Mouse (Mus musculus): ENCODE data around the gene Sox2. TPM values are rescaled to one million over a fixed set of nuclear protein-coding genes. Genes with fewer than 3 reads are reported as not detected.
A peak's percentile ranks its signal among the peaks of the same experiment; 100 is the strongest.

Gene Sox2
- polyA plus RNA-seq, 1 experiment from 2014 or later = not detected

GRCm38 (mm10) chr3:34642498-34642941 lies 7.7 kb upstream of the Sox2 start:
- peak; percentile 46; the same call in 1 of the 2 replicates for ATAC-seq (ENCODE audit: low FRiP score, low TSS enrichment)
- Histone ChIP-seq H3K4me3 (ENCODE audit: low read length) (peak overlapping the region; percentile 28), H3K9me3 (ENCODE audit: low read length) (no peaks in the 10 kb centered on the region), H3K9ac (replicated peaks; ENCODE audit: low read length) (no peak overlapping the region), H3K4me2 (replicated peaks; ENCODE audit: low read depth, low read length) (peak overlapping the region; percentile 19), H3K27me3 (ENCODE audit: insufficient read depth, low read length) (peaks cover 97% of the 10 kb centered on the region), H3K27ac (ENCODE audit: low read length) (no peak overlapping the region), H3K36me3 (ENCODE audit: insufficient read depth, low read length) (no peaks in the 10 kb centered on the region), H3K4me1 (ENCODE audit: insufficient read depth, low read length) (no peaks in the 10 kb centered on the region)
- 0% methylated on average over 20 of the region's 20 CpGs for WGBS

GRCm38 (mm10) chr3:34643067-34643466 lies 7.1 kb upstream of the Sox2 start:
- no peak overlapping the region for H3K9ac ChIP-seq (replicated peaks; ENCODE audit: low read length)
- no peak overlapping the region for H3K4me2 ChIP-seq (replicated peaks; ENCODE audit: low read depth, low read length)
- no peaks in the 10 kb centered on the region for H3K36me3 ChIP-seq (ENCODE audit: insufficient read depth, low read length)
- H3K27me3 ChIP-seq (ENCODE audit: insufficient read depth, low read length) = peaks cover 95% of the 10 kb centered on the region
- H3K9me3 ChIP-seq (ENCODE audit: low read length) = no peaks in the 10 kb centered on the region
- WGBS = 8% methylated on average over 5 of the region's 5 CpGs
- no peaks in the 10 kb centered on the region for H3K4me1 ChIP-seq (ENCODE audit: insufficient read depth, low read length)
- no peak overlapping the region for H3K27ac ChIP-seq (ENCODE audit: low read length)
- no peak overlapping the region for H3K4me3 ChIP-seq (ENCODE audit: low read length)
- ATAC-seq (ENCODE audit: low FRiP score, low TSS enrichment) = no peak

GRCm38 (mm10) chr3:34643536-34644115 lies 6.6 kb upstream of the Sox2 start:
- WGBS = 6% methylated on average over 15 of the region's 15 CpGs
- no peak for ATAC-seq (ENCODE audit: low FRiP score, low TSS enrichment)

GRCm38 (mm10) chr3:34646169-34646568 lies 4.0 kb upstream of the Sox2 start:
- Histone ChIP-seq H3K27me3 (ENCODE audit: insufficient read depth, low read length) (peaks cover 96% of the 10 kb centered on the region), H3K9ac (replicated peaks; ENCODE audit: low read length) (no peak overlapping the region), H3K9me3 (ENCODE audit: low read length) (no peaks in the 10 kb centered on the region), H3K27ac (ENCODE audit: low read length) (no peak overlapping the region), H3K4me2 (replicated peaks; ENCODE audit: low read depth, low read length) (no peak overlapping the region), H3K4me1 (ENCODE audit: insufficient read depth, low read length) (peaks cover 24% of the 10 kb centered on the region), H3K4me3 (ENCODE audit: low read length) (no peak overlapping the region), H3K36me3 (ENCODE audit: insufficient read depth, low read length) (no peaks in the 10 kb centered on the region)
- ATAC-seq (ENCODE audit: low FRiP score, low TSS enrichment) = no peak
- 3% methylated on average over 10 of the region's 10 CpGs for WGBS

More at GRCm38 (mm10) chr3:34643536-34644115, 6.6 kb upstream of the Sox2 start:
- Histone ChIP-seq H3K4me1 (ENCODE audit: insufficient read depth, low read length) (0 out of 2 replicates have a peak, but pooled peaks cover under 1% of the 10 kb centered on the region), H3K9ac (replicated peaks; ENCODE audit: low read length) (no peak overlapping the region), H3K4me2 (replicated peaks; ENCODE audit: low read depth, low read length) (no peak overlapping the region), H3K36me3 (ENCODE audit: insufficient read depth, low read length) (no peaks in the 10 kb centered on the region), H3K4me3 (ENCODE audit: low read length) (no peak overlapping the region), H3K27ac (ENCODE audit: low read length) (no peak overlapping the region), H3K9me3 (ENCODE audit: low read length) (no peaks in the 10 kb centered on the region), H3K27me3 (ENCODE audit: insufficient read depth, low read length) (peaks cover 95% of the 10 kb centered on the region)

- Histone ChIP-seq H3K4me2 (replicated peaks; ENCODE audit: low read depth, low read length) (no peak overlapping the region), H3K27me3 (ENCODE audit: insufficient read depth, low read length) (peaks cover 90% of the 10 kb centered on the region), H3K4me3 (ENCODE audit: low read length) (no peak overlapping the region), H3K36me3 (ENCODE audit: insufficient read depth, low read length) (no peaks in the 10 kb centered on the region), H3K9ac (replicated peaks; ENCODE audit: low read length) (no peak overlapping the region), H3K4me1 (ENCODE audit: insufficient read depth, low read length) (peaks cover 25% of the 10 kb centered on the region), H3K27ac (ENCODE audit: low read length) (no peak overlapping the region), H3K9me3 (ENCODE audit: low read length) (no peaks in the 10 kb centered on the region)
- no peak for ATAC-seq (ENCODE audit: low FRiP score, low TSS enrichment)
- under 1% methylated on average over 14 of the region's 14 CpGs for WGBS
Observed at GRCm38 (mm10) chr3:34647688-34648087, 2.5 kb upstream of the Sox2 start.

- 3% methylated on average over 19 of the region's 19 CpGs for WGBS
- peak overlapping the region; percentile 14; the same call in 1 of the 2 replicates for H3K4me3 ChIP-seq (ENCODE audit: low read length)
Observed at GRCm38 (mm10) chr3:34648105-34648832, 1.9 kb upstream of the Sox2 start.

GRCm38 (mm10) chr3:34648833-34649719 lies 1.1 kb upstream of the Sox2 start:
- H3K4me3 ChIP-seq (ENCODE audit: low read length) = peak overlapping the region; percentile 45
- H3K4me2 ChIP-seq (replicated peaks; ENCODE audit: low read depth, low read length) = peak overlapping the region; percentile 70
- H3K4me1 ChIP-seq (ENCODE audit: insufficient read depth, low read length) = peaks cover 25% of the 10 kb centered on the region
- 1% methylated on average over 50 of the region's 50 CpGs for WGBS
- no peak overlapping the region for H3K27ac ChIP-seq (ENCODE audit: low read length)
- H3K27me3 ChIP-seq (ENCODE audit: insufficient read depth, low read length) = peaks cover 89% of the 10 kb centered on the region
- no peaks in the 10 kb centered on the region for H3K9me3 ChIP-seq (ENCODE audit: low read length)
- peak; percentile 56 for ATAC-seq (ENCODE audit: low FRiP score, low TSS enrichment)
- no peaks in the 10 kb centered on the region for H3K36me3 ChIP-seq (ENCODE audit: insufficient read depth, low read length)
- H3K9ac ChIP-seq (replicated peaks; ENCODE audit: low read length) = no peak overlapping the region

More at GRCm38 (mm10) chr3:34648105-34648832, 1.9 kb upstream of the Sox2 start:
- H3K9me3 ChIP-seq (ENCODE audit: low read length) = no peaks in the 10 kb centered on the region
- peaks cover 90% of the 10 kb centered on the region for H3K27me3 ChIP-seq (ENCODE audit: insufficient read depth, low read length)
- peaks cover 25% of the 10 kb centered on the region for H3K4me1 ChIP-seq (ENCODE audit: insufficient read depth, low read length)
- H3K9ac ChIP-seq (replicated peaks; ENCODE audit: low read length) = no peak overlapping the region
- no peak for ATAC-seq (ENCODE audit: low FRiP score, low TSS enrichment)
- no peaks in the 10 kb centered on the region for H3K36me3 ChIP-seq (ENCODE audit: insufficient read depth, low read length)
- no peak overlapping the region for H3K27ac ChIP-seq (ENCODE audit: low read length)
- peak overlapping the region; percentile 14 for H3K4me2 ChIP-seq (replicated peaks; ENCODE audit: low read depth, low read length)

- WGBS = under 1% methylated on average over 67 of the region's 67 CpGs
- Histone ChIP-seq H3K27me3 (ENCODE audit: insufficient read depth, low read length) (peaks cover 89% of the 10 kb centered on the region), H3K4me2 (replicated peaks; ENCODE audit: low read depth, low read length) (peak overlapping the region; percentile 70), H3K9ac (replicated peaks; ENCODE audit: low read length) (no peak overlapping the region), H3K27ac (ENCODE audit: low read length) (no peak overlapping the region), H3K4me3 (ENCODE audit: low read length) (peak overlapping the region; percentile 45), H3K4me1 (ENCODE audit: insufficient read depth, low read length) (peaks cover 25% of the 10 kb centered on the region), H3K36me3 (ENCODE audit: insufficient read depth, low read length) (no peaks in the 10 kb centered on the region), H3K9me3 (ENCODE audit: low read length) (no peaks in the 10 kb centered on the region)
- ATAC-seq (ENCODE audit: low FRiP score, low TSS enrichment) = peak; percentile 41
Observed at GRCm38 (mm10) chr3:34650621-34651361, 586 bp downstream of the Sox2 start.

- Histone ChIP-seq H3K4me3 (ENCODE audit: low read length) (no peak overlapping the region), H3K9me3 (ENCODE audit: low read length) (no peaks in the 10 kb centered on the region), H3K27me3 (ENCODE audit: insufficient read depth, low read length) (peaks cover 89% of the 10 kb centered on the region), H3K4me2 (replicated peaks; ENCODE audit: low read depth, low read length) (no peak overlapping the region), H3K36me3 (ENCODE audit: insufficient read depth, low read length) (no peaks in the 10 kb centered on the region), H3K4me1 (ENCODE audit: insufficient read depth, low read length) (peaks cover 25% of the 10 kb centered on the region), H3K9ac (replicated peaks; ENCODE audit: low read length) (no peak overlapping the region), H3K27ac (ENCODE audit: low read length) (no peak overlapping the region)
- 2% methylated on average over 26 of the region's 26 CpGs for WGBS
- ATAC-seq (ENCODE audit: low FRiP score, low TSS enrichment) = no peak
Observed at GRCm38 (mm10) chr3:34651486-34652170, 1.4 kb downstream of the Sox2 start.
